Mouse (Mus musculus) neutrophil, adult 5-6 weeks (primary cell): ENCODE results near the gene Trim45. TPM values are rescaled to one million over a fixed set of nuclear protein-coding genes. Genes with fewer than 3 reads are reported as not detected.
A peak's percentile ranks its signal among the peaks of the same experiment; 100 is the strongest.

Source experiments
- ATAC-seq: fragments of 151-379, 151-347 bp; 2 replicates; pipeline ENCODE4 v1.8.0; 2017; ENCODE audit warnings: mild to moderate bottlenecking, moderate TSS enrichment; ENCODE audit not compliant: insufficient number of reproducible peaks, poor library complexity, low FRiP score, severe bottlenecking; ENCODE audit errors: extremely low read depth
- total RNA-seq: library from RNA; stranded (forward); fragments of 200-1000 nt; gene quantifications from 2 replicates; pipeline ENCODE4 v1.2.3, GENCODE M21; 2017

Trim45 gene
- total RNA-seq, result 2.2 and 3.1 TPM in 2 replicates

GRCm38 (mm10) chr3:100921825-100922505 is at the start of gene Trim45:
Trim45 (plus strand) TSS chr3:100922202.
- ATAC-seq, result peak; percentile 94

DNA sequence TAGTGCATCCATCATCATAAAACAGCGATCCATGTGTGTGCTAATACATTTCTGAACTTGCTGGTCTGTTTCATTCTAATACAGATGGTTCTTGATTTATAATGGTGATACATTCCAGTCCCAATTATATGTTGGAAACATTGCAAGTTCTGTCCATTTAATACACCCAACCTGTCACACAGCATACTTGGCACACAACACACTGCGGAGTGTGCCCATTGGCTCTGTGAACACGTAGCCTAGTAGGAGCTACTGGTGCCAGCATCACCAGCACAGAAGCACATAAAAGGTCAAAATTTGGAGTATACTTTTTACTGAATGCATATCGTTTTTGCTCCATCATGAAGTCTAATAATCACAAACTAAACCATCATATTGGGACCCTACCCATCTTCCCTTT is 44.9 kb upstream of the Trim45 start:
- ATAC-seq, result no peak

GRCm38 (mm10) chr3:100881403-100881802 is 40.6 kb upstream of the Trim45 start:
- ATAC-seq, result no peak

DNA sequence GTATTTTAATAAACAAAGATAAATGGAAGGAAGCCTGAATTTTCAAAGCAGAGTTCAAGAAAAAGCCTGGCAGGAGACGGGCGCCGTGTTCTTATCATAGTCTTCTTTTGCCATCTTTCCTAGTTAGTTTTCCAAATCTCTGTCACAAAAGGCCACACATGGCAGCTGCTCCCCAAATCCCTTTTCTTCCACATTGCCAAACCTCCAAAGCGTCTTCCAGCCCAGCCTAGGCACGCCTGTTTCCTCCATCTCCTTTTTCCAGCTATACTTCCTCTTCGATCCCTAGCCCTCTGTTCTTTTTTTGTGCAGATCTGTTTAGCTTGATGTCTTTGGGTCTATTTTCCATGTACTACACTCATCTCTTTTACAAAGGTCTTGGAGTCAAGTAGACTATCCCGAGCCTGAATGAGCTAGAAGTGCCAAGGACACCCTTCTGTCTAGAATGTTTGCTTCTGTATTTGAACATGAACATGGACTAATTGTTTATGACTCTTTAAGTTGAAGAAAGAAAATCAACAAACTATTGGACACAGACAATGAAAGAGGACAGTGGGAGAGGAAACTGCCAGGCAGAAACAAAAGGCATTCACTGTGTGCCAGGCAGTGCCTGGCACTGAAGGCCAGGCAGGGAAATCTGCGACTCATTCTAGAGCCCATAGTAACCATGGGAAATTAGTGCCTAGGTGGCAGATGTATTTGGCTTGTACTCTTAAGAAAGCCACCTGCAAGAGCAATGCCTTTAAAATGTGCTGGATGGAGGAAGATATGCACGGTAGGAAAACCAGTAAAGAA is 40.0 kb upstream of the Trim45 start:
- no peak for ATAC-seq

DNA sequence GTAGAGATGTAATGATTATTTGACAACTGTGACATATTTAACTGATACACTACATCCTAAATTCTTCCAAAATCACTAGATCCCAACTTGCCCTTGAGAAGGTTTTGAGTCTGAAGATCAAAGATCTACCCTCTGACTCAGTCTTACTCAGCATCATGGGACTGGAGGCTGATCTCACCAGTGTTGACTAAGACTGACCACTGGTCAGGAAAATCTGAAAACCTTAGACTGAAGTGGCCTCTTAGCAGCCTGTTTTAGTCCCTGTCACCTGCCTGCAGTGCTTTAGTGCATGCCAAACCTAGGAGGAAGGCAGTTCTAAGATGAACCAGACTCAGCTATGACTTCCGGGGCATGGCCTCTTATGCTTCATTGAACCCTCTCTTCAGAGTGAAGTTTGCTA is 32.8 kb upstream of the Trim45 start:
- no peak for ATAC-seq

DNA sequence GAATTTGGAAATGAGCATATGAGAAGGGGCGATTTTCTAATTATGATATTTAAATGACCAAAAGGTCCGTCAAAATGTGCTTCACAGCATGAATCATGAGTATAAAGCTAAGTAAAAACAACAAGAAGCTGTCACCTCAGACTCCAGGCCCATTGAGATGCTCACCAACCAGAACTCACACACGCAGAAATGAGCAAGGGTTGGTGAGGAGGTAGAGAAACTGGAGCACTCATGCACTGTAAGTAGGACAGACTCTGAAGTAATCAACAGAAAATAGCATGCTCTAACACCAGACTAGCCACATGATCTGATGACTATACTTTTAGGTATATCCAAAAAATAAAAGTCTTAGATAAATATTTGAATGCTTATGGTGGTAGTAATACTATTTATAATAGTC is 31.6 kb upstream of the Trim45 start:
- ATAC-seq, result no peak

DNA sequence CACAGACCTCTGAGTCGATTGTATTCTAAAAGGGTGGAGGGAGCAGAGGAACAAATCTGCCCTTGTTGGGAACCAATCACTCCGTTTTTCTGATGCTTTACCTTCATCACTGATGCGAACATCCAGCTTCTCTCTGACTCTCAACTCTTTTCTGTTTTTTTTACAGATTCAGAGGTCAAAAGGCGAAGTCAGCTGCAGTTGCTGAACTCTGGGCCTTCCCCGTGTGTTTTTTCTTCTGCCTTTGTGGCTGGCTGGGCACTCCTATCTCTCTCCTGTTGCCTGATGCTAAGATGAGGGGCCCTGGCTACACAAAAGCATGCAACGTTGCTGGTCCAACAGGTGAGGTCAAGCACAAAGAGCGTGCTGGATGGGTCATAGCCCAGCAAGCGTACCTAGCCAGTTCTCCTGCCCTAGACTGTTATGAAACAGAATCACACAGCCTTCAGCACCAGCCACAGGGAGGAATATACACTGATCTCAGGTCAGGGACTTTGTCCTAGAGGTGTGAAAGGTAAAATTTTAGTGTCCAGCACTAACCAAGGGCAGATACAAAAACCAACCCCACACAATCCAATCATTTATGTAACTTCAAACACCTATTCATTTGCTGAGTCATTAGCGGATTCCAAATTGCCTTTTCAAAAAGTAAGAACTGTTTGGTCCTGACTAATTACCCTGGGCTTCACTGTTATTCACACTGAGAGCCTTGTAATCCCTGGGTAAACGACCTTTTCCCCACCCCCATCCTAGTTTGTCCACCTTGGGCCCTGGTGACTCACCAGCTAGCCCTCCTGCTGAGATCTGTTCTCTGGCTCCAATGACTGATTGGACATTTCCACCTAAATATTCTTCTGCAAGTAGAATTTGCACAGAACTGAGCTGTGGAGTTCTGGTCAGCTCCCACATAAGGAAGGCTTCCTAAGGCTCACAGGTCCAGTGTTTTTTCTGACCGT is 29.3 kb upstream of the Trim45 start:
- ATAC-seq, result no peak

- ATAC-seq, result no peak
Observed at GRCm38 (mm10) chr3:100895500-100895899, 26.5 kb upstream of the Trim45 start.

GRCm38 (mm10) chr3:100906128-100906527 is 15.9 kb upstream of the Trim45 start:
- ATAC-seq, result no peak

DNA sequence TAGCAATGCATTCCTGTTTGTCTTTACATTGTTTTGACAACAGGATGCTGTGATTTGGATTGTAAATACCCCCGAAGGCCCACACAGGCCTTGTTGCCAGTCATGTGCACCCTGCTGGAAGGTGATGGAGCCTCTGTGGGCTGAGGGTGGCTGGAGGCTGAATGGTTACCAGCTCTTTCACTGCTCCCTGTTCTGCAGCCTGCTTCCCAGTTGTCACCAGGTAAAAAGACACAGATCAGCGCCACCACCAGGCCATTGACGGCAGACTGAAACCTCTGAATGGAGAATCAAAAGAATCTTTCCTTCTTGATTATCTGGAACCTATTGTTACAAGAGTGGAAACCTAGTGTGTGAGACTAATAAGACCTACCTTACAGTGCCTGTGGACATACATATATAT is 15.1 kb upstream of the Trim45 start:
- ATAC-seq, result no peak

DNA sequence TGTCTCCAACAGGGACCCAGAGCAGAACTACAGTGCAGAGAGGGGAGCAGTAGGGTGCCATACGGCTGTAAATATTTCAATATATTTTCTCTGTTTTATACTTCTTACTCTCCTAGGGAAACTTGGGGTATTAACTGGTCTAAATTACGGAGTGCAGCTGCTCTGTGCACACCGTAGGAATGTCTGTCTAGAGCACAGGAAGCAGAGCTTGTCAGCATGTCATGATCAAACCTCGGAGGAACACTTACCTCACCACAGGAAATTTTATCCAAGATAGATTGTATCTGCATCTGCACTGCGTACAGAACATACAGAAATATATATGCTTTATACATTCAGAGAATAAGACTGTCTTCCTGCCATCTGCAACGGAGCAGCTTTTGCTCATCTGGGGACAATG is 13.4 kb upstream of the Trim45 start:
- ATAC-seq, result no peak

GRCm38 (mm10) chr3:100910621-100911020 is 11.4 kb upstream of the Trim45 start:
- no peak for ATAC-seq

DNA sequence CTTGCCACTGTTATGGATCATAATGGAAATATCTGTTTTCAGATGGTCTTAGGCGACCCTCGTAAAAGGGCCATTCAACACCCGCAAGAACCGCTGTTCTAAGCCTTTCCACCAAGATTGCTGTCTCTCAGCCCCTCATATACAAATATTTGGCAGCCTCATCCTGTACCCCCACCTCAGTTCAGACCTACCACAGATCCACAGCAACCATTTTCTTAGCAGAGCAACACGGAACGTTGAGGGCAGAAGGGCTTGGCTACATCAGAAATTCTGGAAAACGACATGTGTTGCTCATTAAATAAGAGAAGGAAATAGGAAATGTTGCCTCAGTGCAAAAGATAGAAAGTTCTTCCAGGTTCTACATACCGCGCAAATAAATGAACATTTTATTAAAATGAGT is 11.0 kb upstream of the Trim45 start:
- ATAC-seq, result no peak

- ATAC-seq, result no peak
Observed at GRCm38 (mm10) chr3:100911498-100912213, 10.3 kb upstream of the Trim45 start.

- peak; percentile 69 for ATAC-seq
Observed at GRCm38 (mm10) chr3:100916844-100917243, 5.2 kb upstream of the Trim45 start.

GRCm38 (mm10) chr3:100920611-100921140 is 1.3 kb upstream of the Trim45 start:
- no peak for ATAC-seq

DNA sequence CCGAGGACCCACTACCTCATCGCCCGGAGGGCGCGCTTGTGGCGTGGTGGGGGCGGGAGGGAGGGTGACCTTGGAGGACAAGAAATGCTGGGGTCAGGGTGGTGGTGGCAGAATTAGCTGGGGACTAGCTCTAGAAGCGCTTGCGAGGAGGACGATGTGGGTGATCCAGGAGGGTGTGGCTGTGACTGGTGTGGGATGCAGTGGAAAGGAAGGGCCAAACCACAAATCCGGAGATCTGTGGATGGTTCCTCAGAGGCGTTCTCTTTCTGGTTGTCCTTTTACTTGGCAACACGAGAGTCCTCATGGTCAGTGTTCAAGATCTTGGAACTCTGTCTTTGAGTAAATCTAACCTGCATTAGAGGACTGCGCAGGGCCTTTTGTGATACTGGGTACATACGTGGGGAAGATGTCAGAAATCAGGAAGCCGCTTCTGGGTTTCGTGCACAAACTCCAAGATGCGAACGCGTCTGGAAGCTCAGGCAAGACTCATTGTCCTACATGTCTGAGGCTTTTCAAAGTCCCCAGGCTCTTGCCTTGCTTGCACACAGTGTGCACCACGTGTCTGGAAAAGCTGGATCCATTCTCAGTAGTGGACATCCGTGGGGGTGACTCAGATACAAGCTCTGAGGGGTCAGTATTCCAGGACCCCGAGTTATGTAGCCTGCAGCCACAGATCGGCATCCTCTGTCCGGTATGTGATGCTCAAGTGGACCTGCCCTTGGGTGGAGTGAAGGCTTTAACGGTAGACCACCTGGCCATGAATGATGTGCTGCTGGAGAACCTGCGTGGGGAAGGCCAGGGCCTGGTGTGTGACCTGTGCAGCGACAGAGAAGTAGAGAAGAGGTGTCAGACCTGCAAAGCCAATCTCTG is 739 bp downstream of the Trim45 start:
- ATAC-seq, result no peak
